Mouse (Mus musculus) limb, embryonic 14.5 days (tissue): ENCODE measurements around the gene Sash1. TPM values are rescaled to one million over a fixed set of nuclear protein-coding genes. Genes with fewer than 3 reads are reported as not detected.

Experiments used
- ATAC-seq: fragments of 200-750 bp; cut with Nextera tagmentation; 2 replicates; pipeline ENCODE4 v1.8.0; 2017; ENCODE audit warnings: low read depth, moderate number of reproducible peaks, moderate TSS enrichment; ENCODE audit not compliant: low FRiP score
- DNase-seq: peaks from one replicate; pipeline ENCODE4 v3.0.0-alpha.2; 2015; ENCODE audit warnings: low spot score
- H3K27ac ChIP-seq: fragments of 300-500 bp; sonication (generic); replicated peaks from 2 replicates; pipeline ENCODE4 v1.5.1; 2014; ENCODE audit warnings: low read depth, mild to moderate bottlenecking, low read length, moderate library complexity, mixed read lengths
- H3K27me3 ChIP-seq: fragments of 300-500 bp; sonication (generic); 2 replicates; pipeline ENCODE4 v1.6.1; 2014; ENCODE audit warnings: low read length, mixed read lengths; ENCODE audit not compliant: control insufficient read depth, insufficient read depth
- H3K36me3 ChIP-seq: fragments of 300-500 bp; sonication (generic); 2 replicates; pipeline ENCODE4 v1.6.1; 2014; ENCODE audit warnings: mild to moderate bottlenecking, low read length, moderate library complexity, mixed read lengths; ENCODE audit not compliant: control insufficient read depth, insufficient read depth
- H3K4me1 ChIP-seq: fragments of 300-500 bp; sonication (generic); 2 replicates; pipeline ENCODE4 v1.6.1; 2014; ENCODE audit warnings: antibody characterized with exemption, low read length, mixed read lengths; ENCODE audit not compliant: control insufficient read depth, insufficient read depth
- H3K4me2 ChIP-seq: fragments of 300-500 bp; sonication (generic); replicated peaks from 2 replicates; pipeline ENCODE4 v1.6.1; 2014; ENCODE audit warnings: low read depth, mild to moderate bottlenecking, low read length, moderate library complexity; ENCODE audit not compliant: severe bottlenecking
- H3K4me3 ChIP-seq: fragments of 300-500 bp; sonication (generic); replicated peaks from 2 replicates; pipeline ENCODE4 v1.5.1; 2014; ENCODE audit warnings: low read length
- H3K9ac ChIP-seq: fragments of 300-500 bp; sonication (generic); 2 replicates; pipeline ENCODE4 v1.6.1; 2014; ENCODE audit warnings: mild to moderate bottlenecking, low read depth, low read length, moderate library complexity; ENCODE audit not compliant: severe bottlenecking
- H3K9me3 ChIP-seq: fragments of 300-500 bp; sonication (generic); 2 replicates; pipeline ENCODE4 v1.6.1; 2016; ENCODE audit warnings: low read length; ENCODE audit not compliant: control insufficient read depth
- POLR2A ChIP-seq: fragments of 200-500 bp; IDR thresholded peaks from 2 replicates; pipeline ENCODE4 v1.8.0; 2012; ENCODE audit warnings: inconsistent platforms, mild to moderate bottlenecking, moderate library complexity, borderline replicate concordance; ENCODE audit not compliant: insufficient read depth, insufficient read length; ENCODE audit errors: extremely low read depth
- WGBS: fragments of 180-500 bp; shearing (Covaris S2); extraction: QIAGEN DNeasy Blood & Tissue Kit; methylation state at CpG from one replicate; pipeline ENCODE4 v1.1.7; 2014; 5-methylcytosine and 5-hydroxymethylcytosine counted together
- polyA plus RNA-seq, 2 experiments: library from polyadenylated mRNA; depleted of rRNA in 1 of 2; stranded (reverse) in 1 of 2; unstranded in 1 of 2; fragments of >200 nt; fragmentation: Nextera tagmentation in 1 of 2; extraction: Ambion mirVana in 1 of 2; gene quantifications; 2 replicates each; pipeline versions ENCODE4 v1.2.1 to v1.2.3; 2012 to 2014

Gene Sash1
- polyA plus RNA-seq, 2 experiments: 8.8 to 21.7 TPM

- Histone ChIP-seq H3K4me1 (no peaks in the 10 kb centered on the region), H3K27ac (no peak overlapping the region), H3K4me3 (no peak overlapping the region), H3K36me3 (no peaks in the 10 kb centered on the region), H3K9ac (no peak overlapping the region), H3K27me3 (no peaks in the 10 kb centered on the region), H3K4me2 (no peak overlapping the region), H3K9me3 (no peaks in the 10 kb centered on the region)
- ATAC-seq (0 out of 2 replicates have a peak, but pooled peaks have one; percentile 34), DNase-seq (peak; percentile 62)
- 47% methylated on average over 5 of the region's 5 CpGs for WGBS
- no peak for TF ChIP-seq POLR2A
Observed at GRCm38 (mm10) chr10:8792412-8792811, 93.5 kb downstream of the Sash1 start.

GRCm38 (mm10) chr10:8789096-8789495 is 96.8 kb downstream of the Sash1 start:
- no peaks in the 10 kb centered on the region for H3K9me3 ChIP-seq
- H3K27ac ChIP-seq: no peak overlapping the region
- 91% methylated on average over 6 of the region's 6 CpGs for WGBS
- H3K4me1 ChIP-seq: no peaks in the 10 kb centered on the region
- no peak overlapping the region for H3K4me2 ChIP-seq
- H3K4me3 ChIP-seq: no peak overlapping the region
- H3K36me3 ChIP-seq: peaks cover 13% of the 10 kb centered on the region
- H3K27me3 ChIP-seq: no peaks in the 10 kb centered on the region
- DNase-seq (no peak), ATAC-seq (no peak)
- H3K9ac ChIP-seq: no peak overlapping the region
- TF ChIP-seq POLR2A: no peak

DNA sequence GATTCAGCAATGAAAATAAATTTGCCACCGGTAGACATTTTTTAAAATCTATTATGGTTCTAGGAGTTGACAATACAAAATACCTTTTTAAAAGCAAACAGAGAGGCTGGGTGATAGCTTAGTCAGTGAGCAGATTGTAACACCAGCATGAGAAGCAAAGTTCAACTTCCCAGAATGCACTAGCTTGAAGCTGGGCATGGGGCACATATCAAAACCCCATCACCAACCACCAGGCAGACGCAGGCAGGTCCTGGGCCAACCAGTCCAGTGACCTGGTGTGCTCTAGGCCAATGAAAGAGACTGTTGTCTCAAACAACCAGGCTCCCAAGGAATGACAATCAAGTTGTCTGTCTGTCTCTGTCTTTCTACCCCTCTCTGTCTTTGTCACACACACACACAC is 98.6 kb downstream of the Sash1 start:
- no peak for TF ChIP-seq POLR2A
- WGBS: 85% methylated on average over 2 of the region's 2 CpGs

GRCm38 (mm10) chr10:8785451-8786145 is 100.3 kb downstream of the Sash1 start:
- Histone ChIP-seq H3K4me2 (no peak overlapping the region), H3K27me3 (no peaks in the 10 kb centered on the region), H3K36me3 (peaks cover 21% of the 10 kb centered on the region), H3K9ac (no peak overlapping the region), H3K9me3 (no peaks in the 10 kb centered on the region), H3K4me1 (0 out of 2 replicates have a peak, but pooled peaks cover 3% of the 10 kb centered on the region), H3K27ac (no peak overlapping the region), H3K4me3 (no peak overlapping the region)
- no peak for TF ChIP-seq POLR2A
- no peak for DNase-seq
- no peak for ATAC-seq
- WGBS: 61% methylated on average over 11 of the region's 11 CpGs

More for the DNA sequence above, 98.6 kb downstream of the Sash1 start:
- ATAC-seq (no peak), DNase-seq (no peak)
- 0 out of 2 replicates have a peak, but pooled peaks cover 3% of the 10 kb centered on the region for H3K4me1 ChIP-seq
- H3K4me3 ChIP-seq: no peak overlapping the region
- no peaks in the 10 kb centered on the region for H3K9me3 ChIP-seq
- no peak overlapping the region for H3K27ac ChIP-seq
- no peak overlapping the region for H3K9ac ChIP-seq
- peaks cover 21% of the 10 kb centered on the region for H3K36me3 ChIP-seq
- no peaks in the 10 kb centered on the region for H3K27me3 ChIP-seq
- no peak overlapping the region for H3K4me2 ChIP-seq

DNA sequence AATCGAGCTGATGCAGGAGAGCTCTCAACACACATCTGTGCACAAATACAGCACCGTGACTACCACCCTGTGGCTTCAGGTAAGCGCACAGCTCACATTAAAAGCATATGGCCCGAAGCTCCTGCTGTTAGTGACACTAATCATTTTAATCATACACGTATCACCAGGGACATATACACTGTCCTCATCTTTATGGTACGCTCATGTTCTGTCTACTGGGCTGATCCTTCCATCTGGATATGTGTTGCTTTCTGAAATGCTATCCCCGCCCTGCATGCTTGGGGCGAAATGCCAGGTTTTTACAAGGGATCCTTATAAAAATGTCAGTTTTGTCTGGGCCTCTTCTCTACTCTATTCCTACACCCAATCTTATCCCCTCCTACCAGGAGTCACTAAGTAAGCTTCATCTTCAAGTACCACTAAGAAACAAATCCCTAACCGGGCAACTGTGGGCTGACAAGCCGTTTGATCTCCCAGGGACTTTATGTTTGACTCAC is 103.9 kb downstream of the Sash1 start:
- H3K4me1 ChIP-seq: peaks cover 12% of the 10 kb centered on the region; the same call in 1 of the 2 replicates
- DNase-seq: peak; percentile 44
- H3K4me3 ChIP-seq: no peak overlapping the region
- TF ChIP-seq POLR2A: no peak
- no peak overlapping the region for H3K27ac ChIP-seq
- H3K36me3 ChIP-seq: peaks cover 26% of the 10 kb centered on the region
- no peak overlapping the region for H3K4me2 ChIP-seq
- no peak overlapping the region for H3K9ac ChIP-seq
- ATAC-seq: peak; percentile 54; the same call in 1 of the 2 replicates
- 40% methylated on average over 10 of the region's 10 CpGs for WGBS
- no peaks in the 10 kb centered on the region for H3K9me3 ChIP-seq
- H3K27me3 ChIP-seq: no peaks in the 10 kb centered on the region
